Mouse (Mus musculus) lung, adult 2 months (tissue): ENCODE measurements around the gene Zbtb17. TPM values are rescaled to one million over a fixed set of nuclear protein-coding genes. Genes with fewer than 3 reads are reported as not detected.

Experiments
- DNase-seq: peaks from one replicate; pipeline ENCODE4 v3.0.0; 2022
- H3K4me1 ChIP-seq: fragments of 200-500 bp; 2 replicates; pipeline ENCODE4 v1.6.1; 2011; ENCODE audit warnings: low read length; ENCODE audit not compliant: control insufficient read depth, insufficient read depth
- H3K4me3 ChIP-seq: fragments of 200-500 bp; replicated peaks from 2 replicates; pipeline ENCODE3; 2011; ENCODE audit warnings: low read depth, mild to moderate bottlenecking, control low read depth, low read length; ENCODE audit errors: extremely low read depth
- CTCF ChIP-seq: fragments of 200-500 bp; IDR thresholded peaks from 2 replicates; pipeline ENCODE4 v1.5.1; 2011; ENCODE audit warnings: mild to moderate bottlenecking, low read length, control low read depth; ENCODE audit not compliant: insufficient read depth
- POLR2A ChIP-seq: fragments of 200-500 bp; IDR thresholded peaks from 2 replicates; pipeline ENCODE4 v1.6.1; 2011; ENCODE audit warnings: low read depth, mild to moderate bottlenecking, control low read depth, low read length, borderline replicate concordance; ENCODE audit errors: extremely low read depth
- WGBS: fragments of 180-500 bp; shearing (Covaris S2); methylation state at CpG from one replicate; pipeline ENCODE4 v1.1.7; 2018; 5-methylcytosine and 5-hydroxymethylcytosine counted together
- polyA plus RNA-seq: library from polyadenylated mRNA; depleted of rRNA; stranded (reverse); fragments of >200 nt; gene quantifications from 2 replicates; pipeline ENCODE4 v1.2.3, GENCODE M21; 2012

The Zbtb17 gene
- polyA plus RNA-seq, 1 experiment = 38.6 TPM

- 29% methylated on average over 22 of the region's 22 CpGs for WGBS
- Histone ChIP-seq H3K4me3 (no peak overlapping the region), H3K4me1 (no peaks in the 10 kb centered on the region)
- TF ChIP-seq POLR2A (no peak), CTCF (0 out of 2 replicates have a peak, but pooled peaks have one; percentile 25)
- DNase-seq = no peak
These were observed 32.9 kb upstream of the Zbtb17 start for GRCm38 (mm10) chr4:141411430-141411992.

GRCm38 (mm10) chr4:141415924-141416323 is 28.5 kb upstream of the Zbtb17 start, which contains the start of gene Clcnkb:
Clcnkb (minus strand) TSS chr4:141416014.
- WGBS = 68% methylated on average over 7 of the region's 7 CpGs
- TF ChIP-seq CTCF (no peak), POLR2A (no peak)
- no peaks in the 10 kb centered on the region for H3K4me1 ChIP-seq
- H3K4me3 ChIP-seq = no peak within 1 kb of the TSS
- no peak for DNase-seq

DNA sequence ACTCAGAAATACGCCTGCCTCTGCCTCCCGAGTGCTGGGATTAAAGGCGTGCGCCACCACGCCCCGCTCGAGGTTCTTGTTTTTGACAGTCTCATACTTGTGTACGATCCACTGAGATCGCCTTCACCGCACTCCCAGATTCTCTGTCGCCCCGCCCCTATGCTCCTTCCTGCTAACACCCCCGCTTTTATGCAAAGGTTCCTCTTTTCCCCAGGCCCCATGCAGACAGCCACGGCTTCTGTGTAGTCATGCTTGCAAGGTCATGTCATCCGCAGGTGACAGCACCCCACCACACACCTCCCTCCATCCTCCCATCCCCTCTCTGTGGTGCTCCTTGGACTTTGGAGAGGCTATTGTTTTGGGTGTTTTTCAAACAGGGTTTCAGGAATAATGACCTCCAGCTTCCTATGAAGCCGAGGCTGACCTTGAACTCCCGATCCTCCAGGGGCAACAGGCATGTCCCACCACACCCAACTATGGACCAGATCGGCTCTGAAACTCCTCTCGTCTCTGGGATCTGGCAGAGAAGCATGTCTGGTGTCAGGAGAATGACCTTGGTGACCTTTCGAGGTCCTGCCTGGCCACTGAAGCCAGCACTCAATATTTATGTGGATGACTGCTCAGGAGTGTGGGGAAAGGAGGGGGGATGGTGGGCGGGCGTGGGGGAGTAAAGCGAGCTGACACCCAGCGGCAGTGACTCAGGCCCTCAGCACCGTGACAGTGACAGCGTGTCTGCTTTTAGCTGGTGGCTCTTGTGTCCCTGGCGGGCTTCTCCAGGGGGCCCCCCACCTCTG is 24.9 kb upstream of the Zbtb17 start:
- H3K4me1 ChIP-seq = no peaks in the 10 kb centered on the region
- no peak overlapping the region for H3K4me3 ChIP-seq
- DNase-seq = no peak
- WGBS = 50% methylated on average over 27 of the region's 27 CpGs
- TF ChIP-seq POLR2A (no peak), CTCF (no peak)

GRCm38 (mm10) chr4:141420192-141420829 is 24.1 kb upstream of the Zbtb17 start, which contains the start of gene Hspb7:
Hspb7 (plus strand) TSS chr4:141420779.
- TF ChIP-seq POLR2A (no peak), CTCF (no peak)
- 59% methylated on average over 9 of the region's 9 CpGs for WGBS
- Histone ChIP-seq H3K4me1 (no peaks in the 10 kb centered on the region; the same call in 1 of the 2 replicates), H3K4me3 (no peak within 1 kb of the TSS)
- no peak for DNase-seq

GRCm38 (mm10) chr4:141420886-141421285 is 23.6 kb upstream of the Zbtb17 start:
- 51% methylated on average over 9 of the region's 9 CpGs for WGBS
- no peak for TF ChIP-seq CTCF
- TF ChIP-seq POLR2A = no peak
- Histone ChIP-seq H3K4me3 (no peak overlapping the region), H3K4me1 (peaks cover 1% of the 10 kb centered on the region)
- no peak for DNase-seq

DNA sequence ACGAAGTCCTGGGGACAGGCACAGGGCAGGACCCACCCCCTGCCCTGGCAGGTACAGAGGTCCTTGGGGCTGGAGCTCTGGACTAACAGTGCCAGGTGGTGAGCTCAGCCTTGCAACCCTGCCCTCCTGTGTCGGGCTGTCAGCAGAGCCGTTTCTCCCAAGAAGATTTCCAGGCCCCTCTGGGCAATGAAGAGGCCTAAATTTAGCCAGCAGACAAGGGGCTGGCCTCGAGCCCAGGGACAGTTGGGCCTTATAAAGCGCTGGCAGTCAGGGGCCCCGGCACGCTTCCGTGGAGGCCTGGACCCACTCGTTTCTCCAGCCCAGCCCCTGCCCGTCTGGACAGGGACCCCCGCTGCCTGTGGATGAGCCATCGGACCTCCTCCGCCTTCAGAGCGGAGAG is 23.0 kb upstream of the Zbtb17 start:
- TF ChIP-seq POLR2A (no peak), CTCF (no peak)
- WGBS = 47% methylated on average over 14 of the region's 14 CpGs
- DNase-seq = no peak
- Histone ChIP-seq H3K4me3 (no peak overlapping the region), H3K4me1 (peaks cover 3% of the 10 kb centered on the region)

- no peak overlapping the region for H3K4me3 ChIP-seq
- 75% methylated on average over 5 of the region's 5 CpGs for WGBS
- H3K4me1 ChIP-seq = peaks cover 3% of the 10 kb centered on the region
- 0 out of 2 replicates have a peak, but pooled peaks have one; percentile 5 for TF ChIP-seq POLR2A
- no peak for TF ChIP-seq CTCF
- no peak for DNase-seq
These were observed 21.6 kb upstream of the Zbtb17 start for GRCm38 (mm10) chr4:141422841-141423240.

DNA sequence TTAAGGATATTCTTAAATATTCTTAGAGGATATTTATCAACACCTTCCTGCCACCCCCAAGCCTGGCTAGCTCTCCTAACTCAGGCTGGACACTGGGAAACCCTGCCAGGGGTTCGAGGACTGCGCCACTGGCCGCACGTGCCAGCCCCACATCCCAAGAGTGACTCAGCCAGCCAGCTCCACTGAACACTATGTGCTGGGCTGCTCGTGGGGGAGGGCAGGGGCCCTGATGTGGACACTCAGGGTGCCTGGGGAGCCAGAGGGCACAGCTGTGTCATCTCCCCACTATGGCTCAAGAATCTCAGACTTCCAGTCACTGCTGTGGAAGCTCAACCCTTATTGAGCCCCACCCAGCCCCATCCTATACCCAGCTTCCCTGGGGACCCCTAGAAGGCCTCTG is 21.2 kb upstream of the Zbtb17 start:
- H3K4me3 ChIP-seq = no peak overlapping the region
- no peak for DNase-seq
- WGBS = 70% methylated on average over 5 of the region's 5 CpGs
- no peak for TF ChIP-seq POLR2A
- no peak for TF ChIP-seq CTCF
- peaks cover 3% of the 10 kb centered on the region for H3K4me1 ChIP-seq

DNA sequence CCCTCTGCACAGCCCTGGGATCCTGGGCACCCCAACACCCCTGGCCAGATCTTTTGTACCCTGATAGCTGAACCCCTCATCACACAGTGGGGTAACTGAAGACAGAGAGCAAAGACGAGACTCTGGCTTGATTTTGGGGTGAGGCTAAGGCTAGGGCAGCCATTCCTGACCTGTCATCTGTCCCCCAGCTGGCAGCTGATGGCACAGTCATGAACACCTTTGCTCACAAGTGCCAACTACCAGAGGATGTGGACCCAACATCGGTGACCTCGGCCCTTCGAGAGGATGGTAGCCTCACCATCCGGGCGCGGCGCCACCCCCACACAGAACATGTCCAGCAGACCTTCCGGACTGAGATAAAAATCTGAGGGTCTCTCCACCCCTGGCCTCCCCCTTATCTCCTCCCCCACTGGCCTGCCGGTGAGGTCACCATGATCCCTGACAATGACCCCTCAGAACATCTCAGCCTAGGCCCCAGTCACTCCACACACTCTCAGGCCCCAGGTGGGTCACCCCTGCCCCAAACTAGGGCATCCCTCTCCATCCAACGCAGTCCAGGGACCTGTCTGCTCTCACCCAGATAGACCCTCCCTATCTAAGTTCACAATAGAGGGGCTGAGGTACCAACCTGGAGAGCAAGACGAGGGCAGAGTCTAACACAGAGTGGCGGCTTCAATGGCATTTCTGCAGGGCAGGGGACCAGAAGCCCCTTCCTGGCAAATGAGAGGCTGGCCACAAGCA is 20.6 kb upstream of the Zbtb17 start:
- TF ChIP-seq POLR2A (no peak), CTCF (no peak)
- H3K4me1 ChIP-seq = peaks cover 3% of the 10 kb centered on the region
- H3K4me3 ChIP-seq = no peak overlapping the region
- whole genome bisulfite sequencing = 83% methylated on average over 13 of the region's 13 CpGs
- no peak for DNase-seq
